Mouse (Mus musculus) Patski (cell line): ENCODE measurements around the gene Ascc1. TPM values are rescaled to one million over a fixed set of nuclear protein-coding genes. Genes with fewer than 3 reads are reported as not detected.

Experiments
- ATAC-seq: fragments of 100-300 bp; one replicate; pipeline ENCODE4 v1.8.0; 2021
- CTCF ChIA-PET: fragments of 350-600 bp; sonication (Branson Sonifier 250); formaldehyde crosslinking; loops from one replicate; lab custom pipeline; 2022; ENCODE audit warnings: inconsistent platforms; lab: Charles Lee
- POLR2A ChIA-PET: fragments of 350-600 bp; sonication (Branson Sonifier 250); formaldehyde crosslinking; loops from one replicate; lab custom pipeline; 2022; ENCODE audit warnings: antibody characterized with exemption, inconsistent platforms; lab: Charles Lee
- DNase-seq: peaks from one replicate; pipeline ENCODE4 v3.0.0-alpha.2; 2011; ENCODE audit warnings: low read depth, low spot score
- H3K27me3 ChIP-seq: fragments of 371-371 bp; one replicate; pipeline ENCODE4 v1.5.1; 2021
- CTCF ChIP-seq: fragments of 100-300 bp; IDR thresholded peaks from one replicate; pipeline ENCODE4 v1.5.1; 2021
- in situ Hi-C: fragments of 300-500 bp; cut with MboI; formaldehyde crosslinking; loops from 3 replicates; pipeline ENCODE4 v1.11.1; 2018; ENCODE audit warnings: low pct_unique_long_range_greater_than_20kb, mixed read lengths
- polyA plus RNA-seq: library from polyadenylated mRNA; unstranded; gene quantifications from one replicate; pipeline ENCODE4 v1.2.3, GENCODE M21; 2021

Gene Ascc1
- polyA plus RNA-seq, 1 experiment from 2014 or later, result 34.4 TPM

DNA sequence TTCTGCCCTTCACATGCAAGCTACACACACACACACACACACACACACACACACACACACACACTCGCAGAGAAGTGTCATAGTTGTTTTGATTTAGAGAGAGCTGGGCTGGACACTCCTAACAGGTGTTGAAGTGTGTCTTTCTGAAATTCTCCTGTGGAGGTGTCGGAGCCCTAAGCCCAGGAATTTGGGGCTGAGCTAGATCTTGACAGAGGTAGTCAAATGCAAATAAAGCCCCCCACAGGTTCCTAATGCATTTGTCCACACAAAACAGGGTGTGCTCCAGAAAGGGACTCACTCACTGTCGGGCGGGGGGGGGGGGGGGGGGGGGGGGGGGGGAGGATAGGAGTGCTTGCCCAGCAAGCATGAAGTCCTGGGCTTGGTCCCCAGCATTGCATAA lies 25.5 kb upstream of the Ascc1 start:
- in situ Hi-C loops, result no loop called here
- ChIA-PET POLR2A (no interaction called here), CTCF (interaction anchor here (1.1 to 1.6 kb wide), 3 partner anchors 12 to 83 kb away, joined by 3 to 9 read pairs (median 3); no protein-coding TSS in a partner anchor)
- DNase-seq, result no peak
- no peak for ATAC-seq
- TF ChIP-seq CTCF, result no peak
- no peaks in the 10 kb centered on the region for H3K27me3 ChIP-seq

DNA sequence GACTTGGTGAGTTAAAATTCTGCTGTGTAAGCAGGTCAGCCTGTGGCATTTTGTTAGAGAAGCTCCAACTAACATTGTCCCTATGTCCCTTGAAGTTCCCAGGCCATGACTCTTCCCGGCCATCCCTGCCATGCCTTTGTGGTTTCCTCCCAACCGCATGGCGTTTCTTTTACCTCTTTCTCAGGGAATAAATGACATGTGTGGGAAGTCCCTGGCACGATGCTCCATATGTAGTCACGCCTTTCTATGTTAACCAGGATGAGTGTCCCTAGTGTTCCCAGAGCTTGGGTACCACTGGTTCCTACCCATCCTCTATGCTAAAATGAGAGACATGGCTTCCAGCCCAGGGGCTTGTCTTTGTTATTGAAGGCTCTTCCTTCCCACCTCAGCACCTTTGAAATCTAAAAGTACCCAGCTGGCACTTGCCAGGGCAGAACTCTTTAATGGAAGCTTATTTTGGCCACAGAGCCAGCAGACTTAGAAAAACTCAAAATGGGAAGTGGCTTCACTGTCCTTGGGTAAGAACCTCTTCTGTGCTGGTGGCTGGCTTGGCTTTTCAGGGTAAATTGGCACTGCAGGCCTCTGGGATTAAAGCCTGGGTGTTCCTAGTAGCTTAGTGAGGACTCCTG lies 24.8 kb upstream of the Ascc1 start:
- no peaks in the 10 kb centered on the region for H3K27me3 ChIP-seq
- DNase-seq (no peak), ATAC-seq (no peak)
- no peak for TF ChIP-seq CTCF
- POLR2A ChIA-PET, result no interaction called here
- in situ Hi-C loops, result no loop called here
- CTCF ChIA-PET, result interaction anchor here (1.1 to 1.6 kb wide), 3 partner anchors 12 to 84 kb away, joined by 3 to 9 read pairs (median 3); no protein-coding TSS in a partner anchor

DNA sequence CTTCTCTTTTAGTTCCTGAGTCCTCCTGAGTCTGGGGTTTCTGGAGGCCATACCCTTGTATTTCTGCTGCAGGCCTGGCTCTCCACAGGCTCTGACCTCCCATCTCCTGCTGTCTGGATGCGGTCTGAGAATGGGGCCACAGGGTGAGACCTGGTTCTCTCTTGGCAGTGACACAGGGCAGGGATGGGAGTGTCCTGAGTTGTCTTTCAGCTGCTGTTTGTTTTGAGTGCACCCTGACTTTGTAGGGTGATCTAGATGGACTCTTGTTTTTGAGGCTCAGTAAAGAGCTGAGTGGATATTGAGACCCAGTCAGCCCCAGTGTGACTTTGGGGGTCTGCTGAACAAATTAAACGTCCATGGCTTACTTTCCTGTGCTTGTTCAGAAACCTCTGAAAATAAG lies 24.2 kb upstream of the Ascc1 start:
- ChIA-PET CTCF (interaction anchor here (1.1 to 1.6 kb wide), 3 partner anchors 12 to 84 kb away, joined by 3 to 9 read pairs (median 3); no protein-coding TSS in a partner anchor), POLR2A (no interaction called here)
- in situ Hi-C loops, result no loop called here
- ATAC-seq (no peak), DNase-seq (no peak)
- H3K27me3 ChIP-seq, result no peaks in the 10 kb centered on the region
- no peak for TF ChIP-seq CTCF

DNA sequence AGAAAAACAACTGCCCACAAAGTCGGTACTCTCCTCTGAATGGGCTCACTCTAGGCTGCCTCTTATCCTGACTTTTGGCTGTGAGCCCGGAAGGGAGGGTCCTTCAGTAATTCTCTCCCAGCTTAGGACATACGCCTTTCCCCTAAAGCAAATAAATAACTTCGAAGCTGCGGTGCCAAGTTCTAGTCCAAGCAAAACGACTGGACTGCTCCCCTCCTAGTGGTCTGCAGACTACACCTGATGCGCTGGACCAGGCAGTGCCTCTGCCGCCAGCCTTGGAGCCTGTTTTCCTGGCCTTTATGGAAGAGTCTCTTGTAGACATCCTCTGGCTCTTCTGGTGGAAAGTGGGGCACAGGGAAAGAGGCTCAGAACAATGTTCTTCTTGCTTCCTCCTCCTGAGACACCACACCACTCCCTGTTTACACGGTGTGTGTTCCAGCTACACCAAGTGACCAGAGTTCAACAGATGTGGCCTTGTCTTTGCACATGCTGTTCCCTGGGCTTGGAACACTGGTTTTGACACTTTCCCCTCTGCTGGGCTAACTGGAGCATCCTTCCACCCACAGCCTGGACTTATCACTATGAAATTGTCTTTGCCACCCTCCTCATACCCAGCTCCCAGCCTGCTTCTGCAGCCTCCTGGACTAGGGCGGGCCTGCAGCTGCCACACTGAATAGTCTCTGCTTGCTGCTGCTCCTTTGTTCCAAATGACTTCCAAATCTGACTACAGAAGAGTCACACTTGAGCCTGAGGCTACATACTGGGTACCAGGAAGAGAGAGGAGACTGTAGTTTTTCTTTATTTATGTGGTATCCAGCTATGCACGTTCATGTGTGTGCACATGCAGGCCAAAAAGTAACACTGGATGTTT lies 23.5 kb upstream of the Ascc1 start:
- in situ Hi-C loops, result no loop called here
- ChIA-PET CTCF (interaction anchor here (1.1 to 1.4 kb wide), 2 partner anchors 19 to 85 kb away, joined by 3 to 5 read pairs; no protein-coding TSS in a partner anchor), POLR2A (interaction anchor here (0.9 kb wide), 1 partner anchor 15 kb away, joined by 3 read pairs; no protein-coding TSS in a partner anchor)
- DNase-seq (no peak), ATAC-seq (peak; percentile 45)
- H3K27me3 ChIP-seq, result no peaks in the 10 kb centered on the region
- TF ChIP-seq CTCF, result no peak

DNA sequence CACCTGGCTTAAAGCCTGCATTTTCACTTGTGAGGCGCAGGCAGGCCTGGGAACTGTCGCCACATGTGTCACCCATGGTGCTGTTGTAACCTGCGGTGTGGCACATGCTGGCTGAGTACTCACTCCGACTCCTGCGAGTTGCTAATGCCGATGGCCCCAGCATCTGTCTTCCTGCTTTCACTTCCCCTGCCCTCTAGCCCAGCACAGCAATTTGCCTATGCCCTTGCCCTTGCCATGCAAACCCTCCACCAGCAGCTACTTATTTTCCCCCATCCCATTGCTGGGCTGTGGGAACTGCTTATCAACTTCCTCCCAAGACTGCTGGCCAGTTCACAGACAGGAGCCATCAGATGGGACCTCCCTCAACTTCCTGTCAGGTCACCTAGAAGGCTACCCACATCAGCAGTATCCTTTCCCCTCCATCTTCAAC lies 21.8 kb upstream of the Ascc1 start:
- POLR2A ChIA-PET, result interaction anchor here (1.5 kb wide), 1 partner anchor 83 kb away, joined by 3 read pairs; no protein-coding TSS in a partner anchor
- CTCF ChIA-PET, result interaction anchor here (1.3 kb wide), 2 partner anchors 10 to 19 kb away, joined by 3 to 4 read pairs; no protein-coding TSS in a partner anchor
- in situ Hi-C loops, result no loop called here

DNA sequence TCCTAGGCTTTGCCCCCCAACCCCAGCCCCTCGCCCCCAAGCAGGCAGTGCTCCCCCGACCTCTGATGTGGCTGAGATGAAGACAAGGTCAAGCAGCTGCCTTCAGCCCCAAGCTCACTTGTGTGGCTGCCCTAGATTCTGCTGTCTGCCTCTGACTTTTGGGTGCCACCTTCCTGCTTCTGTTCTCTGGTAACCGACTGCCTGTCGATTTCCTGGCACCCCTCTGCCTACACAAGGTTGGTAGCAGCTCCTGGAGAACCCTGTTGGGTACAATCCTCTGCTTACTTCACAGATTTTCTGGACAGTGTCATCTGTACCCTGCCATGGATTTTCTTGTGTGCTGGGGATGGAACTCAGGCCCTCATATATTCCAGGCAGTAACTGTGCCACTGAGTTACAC lies 21.3 kb upstream of the Ascc1 start:
- ChIA-PET CTCF (interaction anchor here (1.3 kb wide), 1 partner anchor 18 kb away, joined by 4 read pairs; no protein-coding TSS in a partner anchor), POLR2A (interaction anchor here (1.5 kb wide), 1 partner anchor 84 kb away, joined by 3 read pairs; no protein-coding TSS in a partner anchor)
- TF ChIP-seq CTCF, result no peak
- in situ Hi-C loops, result no loop called here
- ATAC-seq (no peak), DNase-seq (no peak)
- H3K27me3 ChIP-seq, result no peaks in the 10 kb centered on the region

More for the DNA sequence above, 21.8 kb upstream of the Ascc1 start:
- no peak for TF ChIP-seq CTCF
- ATAC-seq (no peak), DNase-seq (no peak)
- no peaks in the 10 kb centered on the region for H3K27me3 ChIP-seq

DNA sequence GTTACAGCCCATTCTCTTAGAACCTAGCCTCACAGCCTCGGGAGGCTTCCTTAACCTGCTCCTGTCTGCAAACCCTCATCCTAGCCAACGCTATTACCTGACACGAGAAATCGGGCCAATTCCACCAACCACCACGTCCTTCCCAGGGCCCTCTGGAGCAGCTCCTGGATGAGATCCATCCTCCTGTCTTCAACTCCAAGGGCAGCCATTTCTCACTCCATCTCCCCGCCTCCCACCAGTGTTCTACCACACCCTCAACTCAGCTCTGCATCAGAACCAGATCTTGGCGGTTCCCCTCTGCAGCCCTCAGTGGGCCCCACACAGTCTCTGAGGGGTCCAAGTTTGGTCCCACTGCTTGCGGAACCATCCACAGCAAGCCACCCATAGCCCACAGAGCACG lies 20.8 kb upstream of the Ascc1 start:
- in situ Hi-C loops, result no loop called here
- no peak for TF ChIP-seq CTCF
- ChIA-PET CTCF (no interaction called here), POLR2A (interaction anchor here (0.9 to 1.5 kb wide), 2 partner anchors 10 to 84 kb away, joined by 3 read pairs; no protein-coding TSS in a partner anchor)
- no peaks in the 10 kb centered on the region for H3K27me3 ChIP-seq
- ATAC-seq (no peak), DNase-seq (no peak)

DNA sequence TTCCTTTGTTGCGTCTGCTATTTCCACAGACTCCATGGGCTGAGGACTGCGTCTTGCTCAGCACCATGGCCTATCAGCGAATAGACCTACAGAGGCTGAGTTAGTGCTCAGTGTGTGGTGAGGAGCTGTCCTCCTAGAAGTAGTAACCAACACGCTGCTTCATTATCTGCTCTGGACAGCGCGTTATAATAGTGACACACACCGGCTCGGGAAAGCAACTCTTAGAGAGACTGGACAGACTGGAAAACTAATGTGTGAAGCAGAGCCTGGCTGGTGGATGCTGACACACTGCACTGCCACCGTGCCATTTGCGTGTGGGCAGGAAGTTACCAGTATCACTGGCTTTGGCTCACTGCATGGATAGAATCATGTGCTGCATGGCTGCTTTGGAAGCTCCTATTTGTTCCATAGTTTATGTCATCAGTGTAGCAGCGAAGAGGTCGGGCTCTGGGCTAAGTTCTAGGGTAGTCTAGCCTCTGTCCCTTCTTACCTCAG lies 20.2 kb upstream of the Ascc1 start:
- CTCF ChIA-PET, result interaction anchor here (1.2 kb wide), 1 partner anchor 8 kb away, joined by 3 read pairs; no protein-coding TSS in a partner anchor
- DNase-seq (no peak), ATAC-seq (no peak)
- H3K27me3 ChIP-seq, result no peaks in the 10 kb centered on the region
- in situ Hi-C loops, result no loop called here
- TF ChIP-seq CTCF, result no peak
- POLR2A ChIA-PET, result interaction anchor here (0.5 to 0.9 kb wide), 2 partner anchors 10 to 13 kb away, joined by 3 to 7 read pairs; no protein-coding TSS in a partner anchor

DNA sequence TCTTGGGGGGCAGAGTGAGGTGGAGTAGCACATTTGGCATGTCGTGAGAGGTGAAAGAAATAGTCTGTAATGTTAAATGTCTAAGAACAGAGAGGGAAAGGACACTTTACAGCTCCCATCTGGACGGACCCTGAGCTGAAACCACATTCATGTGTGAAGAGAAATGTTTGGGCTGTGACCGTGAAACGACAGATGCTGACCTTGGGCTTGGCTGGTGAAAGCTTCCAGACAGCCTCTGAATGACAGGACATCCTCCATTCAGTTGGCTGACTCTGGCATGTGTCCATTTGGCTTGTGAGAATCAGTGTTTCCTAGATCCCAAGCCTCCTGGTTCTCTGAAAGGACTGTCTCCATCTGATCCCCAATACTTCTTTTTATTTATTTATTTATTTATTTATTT lies 14.6 kb upstream of the Ascc1 start:
- in situ Hi-C loops, result no loop called here
- CTCF ChIA-PET, result no interaction called here
- no peak for ATAC-seq
- no peaks in the 10 kb centered on the region for H3K27me3 ChIP-seq
- TF ChIP-seq CTCF, result no peak
- POLR2A ChIA-PET, result interaction anchor here (0.7 kb wide), 1 partner anchor 8 kb away, joined by 3 read pairs; no protein-coding TSS in a partner anchor
- no peak for DNase-seq

DNA sequence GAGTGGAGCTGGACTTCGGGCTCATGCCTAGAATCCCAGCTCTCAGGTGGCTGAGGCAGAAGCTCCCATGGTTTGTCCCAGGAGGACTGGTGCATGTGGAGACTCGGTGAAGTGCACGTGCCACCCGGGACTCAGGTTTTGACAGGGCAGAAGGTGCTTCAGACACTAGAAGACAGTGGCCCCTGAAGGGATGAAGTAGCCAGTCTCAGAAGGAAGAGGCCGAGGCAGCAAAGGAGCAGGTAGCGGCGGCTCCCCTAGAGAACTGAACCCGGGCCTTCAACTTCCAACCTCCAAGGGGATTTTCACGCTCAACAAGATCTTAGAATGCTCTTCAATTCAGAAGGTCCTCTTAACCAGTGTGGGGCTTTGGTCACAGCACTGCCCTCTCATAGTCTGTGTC lies 12.2 kb upstream of the Ascc1 start:
- H3K27me3 ChIP-seq, result no peaks in the 10 kb centered on the region
- ChIA-PET POLR2A (interaction anchor here (1.1 kb wide), 1 partner anchor 13 kb away, joined by 3 read pairs; the partner anchor contains the start of genes Anapc16 and Ascc1), CTCF (interaction anchor here (0.7 to 1.3 kb wide), 4 partner anchors 8 to 37 kb away, joined by 3 to 4 read pairs (median 3); no protein-coding TSS in a partner anchor)
- ATAC-seq (no peak), DNase-seq (no peak)
- TF ChIP-seq CTCF, result no peak
- in situ Hi-C loops, result no loop called here
